Mouse (Mus musculus) cerebellum, adult 2 months (tissue): ENCODE data around the gene Heyl.

Source experiments
- CTCF ChIP-seq: fragments of 200-500 bp; IDR thresholded peaks from 2 replicates; pipeline ENCODE4 v1.5.1; 2011; ENCODE audit warnings: low read depth, mild to moderate bottlenecking, control low read depth, low read length, moderate library complexity, borderline replicate concordance; ENCODE audit not compliant: insufficient read depth
- POLR2A ChIP-seq: fragments of 200-500 bp; IDR thresholded peaks from 2 replicates; pipeline ENCODE4 v1.6.1; 2011; ENCODE audit warnings: low read length, control low read depth, borderline replicate concordance; ENCODE audit not compliant: insufficient read depth

GRCm38 (mm10) chr4:123216782-123217181 is 16.6 kb upstream of the Heyl start:
- TF ChIP-seq CTCF (peak; percentile 77), POLR2A (no peak)
